Mouse (Mus musculus) liver, embryonic 15.5 days (tissue): ENCODE results near the gene Cd47. TPM values are rescaled to one million over a fixed set of nuclear protein-coding genes. Genes with fewer than 3 reads are reported as not detected.

Source experiments
- ATAC-seq: fragments of 200-750 bp; cut with Nextera tagmentation; 2 replicates; pipeline ENCODE4 v1.8.0; 2017; ENCODE audit warnings: moderate number of reproducible peaks, mild to moderate bottlenecking, moderate library complexity; ENCODE audit not compliant: insufficient read depth
- H3K27ac ChIP-seq: fragments of 300-500 bp; sonication (generic); replicated peaks from 2 replicates; pipeline ENCODE4 v1.5.1; 2015; ENCODE audit warnings: mild to moderate bottlenecking, inconsistent platforms
- H3K27me3 ChIP-seq: fragments of 300-500 bp; sonication (generic); 2 replicates; pipeline ENCODE4 v1.6.1; 2015; ENCODE audit warnings: mild to moderate bottlenecking, inconsistent platforms
- H3K36me3 ChIP-seq: fragments of 300-500 bp; sonication (generic); replicated peaks from 2 replicates; pipeline ENCODE4 v1.6.1; 2015; ENCODE audit warnings: moderate library complexity, mild to moderate bottlenecking, inconsistent platforms
- H3K4me1 ChIP-seq: fragments of 300-500 bp; sonication (generic); replicated peaks from 2 replicates; pipeline ENCODE4 v1.6.1; 2015; ENCODE audit warnings: inconsistent platforms
- H3K4me2 ChIP-seq: fragments of 300-500 bp; sonication (generic); 2 replicates; pipeline ENCODE4 v1.6.1; 2015; ENCODE audit warnings: moderate library complexity, mild to moderate bottlenecking, inconsistent platforms
- H3K4me3 ChIP-seq: fragments of 300-500 bp; sonication (generic); replicated peaks from 2 replicates; pipeline ENCODE4 v1.5.1; 2015; ENCODE audit warnings: mild to moderate bottlenecking, inconsistent platforms
- H3K9ac ChIP-seq: fragments of 300-500 bp; sonication (generic); 2 replicates; pipeline ENCODE4 v1.6.1; 2015; ENCODE audit warnings: moderate library complexity, mild to moderate bottlenecking, inconsistent platforms
- H3K9me3 ChIP-seq: fragments of 300-500 bp; sonication (generic); replicated peaks from 2 replicates; pipeline ENCODE4 v1.6.1; 2016; ENCODE audit warnings: inconsistent platforms
- WGBS: fragments of 180-500 bp; shearing (Covaris S2); methylation state at CpG from one replicate; pipeline ENCODE4 v1.1.7; 2015; ENCODE audit warnings: mixed read lengths; ENCODE audit not compliant: insufficient replicate concordance; 5-methylcytosine and 5-hydroxymethylcytosine counted together
- polyA plus RNA-seq: library from polyadenylated mRNA; unstranded; fragments of >200 nt; fragmentation: Nextera tagmentation; extraction: Ambion mirVana; gene quantifications from 2 replicates; pipeline ENCODE4 v1.2.1, GENCODE M21; 2015

Gene Cd47
- polyA plus RNA-seq, 1 experiment from 2014 or later: 301 TPM

DNA sequence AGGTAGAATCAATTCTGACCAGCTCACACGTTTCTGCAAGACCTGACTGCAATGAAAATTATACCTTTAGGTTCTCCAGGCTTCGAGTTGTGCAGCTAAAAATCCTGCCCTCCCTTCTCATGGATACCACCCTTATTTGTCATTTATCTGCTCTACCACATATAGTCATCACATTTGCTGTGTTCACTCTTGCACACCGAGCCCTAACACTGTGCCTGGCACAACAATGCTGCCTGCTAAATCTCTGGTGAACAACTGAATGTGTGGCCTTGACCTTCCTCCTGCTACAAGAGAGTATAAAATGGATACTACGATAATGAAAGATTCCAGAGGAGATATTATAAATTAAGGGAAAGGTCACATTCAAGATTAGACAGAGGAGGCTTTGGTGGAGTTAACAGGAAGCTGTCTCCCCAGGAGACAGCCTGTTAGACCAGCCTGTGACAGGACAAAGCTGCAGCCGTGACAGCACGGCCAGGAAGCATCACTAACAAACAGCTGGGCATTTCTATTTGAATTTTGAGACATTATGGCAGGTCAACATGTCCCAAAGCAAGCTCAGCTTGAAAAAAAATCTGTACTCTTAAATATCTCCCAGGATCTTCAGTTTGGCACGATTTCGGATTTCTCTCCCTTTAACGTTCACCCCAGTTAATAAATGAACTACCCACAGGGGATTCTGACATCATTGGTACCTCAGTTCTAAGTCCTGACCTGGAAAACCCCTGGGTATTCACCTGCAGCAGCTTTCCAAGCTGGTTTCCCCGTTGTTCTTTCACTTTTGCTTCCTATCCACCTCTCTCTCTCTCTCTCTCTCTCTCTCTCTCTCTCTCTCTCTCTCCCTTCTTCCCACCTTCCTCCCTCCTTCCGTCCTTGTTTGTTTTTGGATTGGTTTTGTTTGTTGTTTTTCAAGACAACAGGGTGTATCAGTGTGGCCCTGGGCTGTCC is 137.2 kb downstream of the Cd47 start:
- no peak overlapping the region for H3K4me2 ChIP-seq
- WGBS: 42% methylated on average over 11 of the region's 11 CpGs
- ATAC-seq: no peak

DNA sequence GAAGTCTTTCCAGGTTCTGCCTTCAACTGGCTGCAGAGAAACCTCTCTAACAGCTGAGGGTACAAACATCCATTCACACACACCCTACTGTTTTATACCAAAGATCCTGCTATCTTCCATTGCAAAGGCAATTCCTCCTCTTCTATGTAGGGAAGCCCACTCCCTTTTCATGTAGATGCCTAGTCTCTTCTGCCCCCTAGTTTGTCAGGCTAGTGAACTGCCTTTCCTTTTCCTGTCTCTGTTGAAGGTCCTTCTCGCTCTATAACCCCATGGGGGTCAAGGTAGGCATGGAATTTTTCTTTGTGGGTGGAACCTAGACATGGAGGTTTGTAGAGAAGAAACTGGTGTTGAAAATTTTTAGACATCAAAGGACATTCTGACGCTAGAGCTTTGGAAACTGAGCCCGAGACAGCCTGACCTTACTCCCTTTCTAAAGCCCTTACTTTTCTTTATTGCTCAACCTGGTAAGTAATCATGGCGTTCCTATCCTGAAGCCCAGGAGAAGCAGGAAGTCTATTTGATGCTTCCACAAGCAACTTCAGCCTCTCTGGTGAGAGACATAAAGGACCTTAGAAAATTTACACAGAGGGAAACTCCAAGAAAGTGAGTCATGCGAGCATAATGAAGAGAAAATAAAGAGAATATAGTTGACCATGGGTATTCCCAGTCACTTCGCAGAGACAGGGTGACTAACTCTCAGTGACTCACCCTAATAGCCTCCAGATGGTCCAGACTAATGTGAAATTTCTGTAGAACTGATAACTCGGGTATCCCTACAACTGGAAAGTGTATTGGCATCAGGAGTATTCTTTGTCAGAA is 138.4 kb downstream of the Cd47 start:
- Histone ChIP-seq H3K27me3 (no peaks in the 10 kb centered on the region), H3K27ac (no peak overlapping the region), H3K4me2 (no peak overlapping the region), H3K36me3 (no peaks in the 10 kb centered on the region), H3K9me3 (no peaks in the 10 kb centered on the region), H3K9ac (no peak overlapping the region), H3K4me1 (peaks cover 9% of the 10 kb centered on the region), H3K4me3 (no peak overlapping the region)
- WGBS: 55% methylated on average over 7 of the region's 7 CpGs
- ATAC-seq: no peak

More for the DNA sequence above, 137.2 kb downstream of the Cd47 start:
- H3K27me3 ChIP-seq: no peaks in the 10 kb centered on the region
- no peaks in the 10 kb centered on the region for H3K36me3 ChIP-seq
- no peak overlapping the region for H3K4me3 ChIP-seq
- no peak overlapping the region for H3K27ac ChIP-seq
- no peaks in the 10 kb centered on the region for H3K9me3 ChIP-seq
- H3K9ac ChIP-seq: no peak overlapping the region
- peaks cover 9% of the 10 kb centered on the region for H3K4me1 ChIP-seq

DNA sequence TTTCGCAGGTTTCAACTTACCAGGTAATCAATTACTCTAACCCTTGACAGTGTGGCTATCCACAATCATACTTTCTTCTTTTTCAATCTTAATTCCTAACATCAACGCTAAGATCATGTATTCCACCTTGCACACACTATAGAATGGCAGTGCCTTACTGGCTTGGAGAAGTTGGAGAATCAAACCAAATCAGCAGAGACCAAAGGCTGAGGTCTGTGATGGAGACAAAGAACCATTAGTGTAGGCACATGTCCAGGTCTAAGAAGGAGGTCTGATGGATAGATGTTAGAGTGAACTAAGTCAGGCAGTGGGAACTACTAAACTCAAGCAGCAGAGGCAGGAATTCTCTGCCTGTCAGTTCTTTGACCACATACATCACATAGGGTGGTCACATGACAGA is 139.0 kb downstream of the Cd47 start:
- Histone ChIP-seq H3K4me3 (no peak overlapping the region), H3K27me3 (no peaks in the 10 kb centered on the region), H3K9ac (no peak overlapping the region), H3K36me3 (no peaks in the 10 kb centered on the region), H3K4me2 (no peak overlapping the region), H3K9me3 (no peaks in the 10 kb centered on the region), H3K27ac (no peak overlapping the region), H3K4me1 (peaks cover 9% of the 10 kb centered on the region)
- 80% methylated on average over 2 of the region's 2 CpGs for WGBS
- ATAC-seq: no peak

DNA sequence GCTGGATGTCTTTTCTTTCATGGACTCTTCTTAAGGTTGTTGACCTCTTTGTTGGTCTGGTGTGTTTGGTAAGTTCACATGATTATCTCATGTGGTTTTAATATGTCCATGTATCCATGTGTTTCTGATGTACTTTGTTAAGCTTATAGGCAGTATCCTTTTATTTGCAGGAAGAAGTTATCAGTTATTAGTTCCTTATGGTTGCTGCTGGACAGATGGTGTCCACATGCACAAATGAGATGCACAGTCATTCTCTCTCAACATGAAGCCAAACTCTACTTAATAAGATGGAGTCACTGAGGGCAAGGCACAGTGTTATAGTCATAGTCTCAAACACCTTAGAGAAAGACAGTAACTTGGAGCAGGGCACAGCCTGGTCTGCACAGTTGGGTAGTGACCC is 140.1 kb downstream of the Cd47 start:
- H3K36me3 ChIP-seq: no peaks in the 10 kb centered on the region
- H3K4me1 ChIP-seq: peaks cover 9% of the 10 kb centered on the region
- no peak overlapping the region for H3K9ac ChIP-seq
- H3K27ac ChIP-seq: no peak overlapping the region
- H3K9me3 ChIP-seq: no peaks in the 10 kb centered on the region
- no peak overlapping the region for H3K4me2 ChIP-seq
- no peaks in the 10 kb centered on the region for H3K27me3 ChIP-seq
- no peak for ATAC-seq
- H3K4me3 ChIP-seq: no peak overlapping the region

DNA sequence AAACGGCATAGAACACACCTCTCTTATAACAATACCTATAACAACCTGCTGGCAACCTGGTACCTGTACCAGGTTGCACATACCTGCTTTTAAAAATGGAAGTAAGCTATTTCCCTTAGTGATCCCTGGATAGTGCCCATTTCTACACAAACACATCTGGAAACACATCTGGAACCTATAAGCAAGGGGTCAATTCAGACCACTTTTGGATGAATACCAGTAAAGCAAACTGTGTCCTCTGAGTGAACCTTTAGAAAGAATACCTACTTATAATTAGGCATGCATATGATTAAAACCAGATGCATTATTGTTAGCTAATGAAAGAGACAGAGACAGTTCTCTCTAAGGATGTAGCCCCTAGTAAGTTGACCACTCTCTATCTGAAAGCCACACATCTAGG is 140.7 kb downstream of the Cd47 start:
- Histone ChIP-seq H3K9ac (no peak overlapping the region), H3K36me3 (no peaks in the 10 kb centered on the region), H3K27ac (no peak overlapping the region), H3K27me3 (no peaks in the 10 kb centered on the region), H3K4me1 (peaks cover 9% of the 10 kb centered on the region), H3K4me2 (no peak overlapping the region), H3K4me3 (no peak overlapping the region), H3K9me3 (no peaks in the 10 kb centered on the region)
- no peak for ATAC-seq
- 60% methylated on average over 1 of the region's 1 CpGs for WGBS

DNA sequence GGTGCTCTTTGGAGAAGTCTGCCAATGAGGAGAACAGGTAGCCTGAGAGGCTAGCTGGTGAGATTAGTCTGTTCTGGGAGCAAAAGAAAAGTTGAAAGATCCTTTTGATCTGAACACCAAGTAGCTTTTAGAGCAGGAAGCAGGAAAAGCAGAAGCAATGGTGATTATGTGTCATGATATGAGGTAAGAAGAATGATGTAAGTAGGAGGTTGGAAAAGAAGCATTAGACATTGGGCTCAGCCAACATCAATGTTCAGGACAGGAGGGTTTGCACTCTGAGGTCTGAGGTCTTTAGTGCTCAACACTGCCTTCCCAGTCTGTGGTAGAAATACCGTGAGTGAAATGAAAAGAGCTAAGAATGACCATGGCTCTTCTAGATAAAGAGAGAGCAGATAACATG is 143.4 kb downstream of the Cd47 start:
- Histone ChIP-seq H3K9me3 (no peaks in the 10 kb centered on the region), H3K9ac (no peak overlapping the region), H3K4me2 (no peak overlapping the region), H3K27me3 (no peaks in the 10 kb centered on the region), H3K4me1 (no peaks in the 10 kb centered on the region), H3K4me3 (no peak overlapping the region), H3K36me3 (no peaks in the 10 kb centered on the region), H3K27ac (no peak overlapping the region)
- 47% methylated on average over 1 of the region's 1 CpGs for WGBS
- ATAC-seq: no peak

DNA sequence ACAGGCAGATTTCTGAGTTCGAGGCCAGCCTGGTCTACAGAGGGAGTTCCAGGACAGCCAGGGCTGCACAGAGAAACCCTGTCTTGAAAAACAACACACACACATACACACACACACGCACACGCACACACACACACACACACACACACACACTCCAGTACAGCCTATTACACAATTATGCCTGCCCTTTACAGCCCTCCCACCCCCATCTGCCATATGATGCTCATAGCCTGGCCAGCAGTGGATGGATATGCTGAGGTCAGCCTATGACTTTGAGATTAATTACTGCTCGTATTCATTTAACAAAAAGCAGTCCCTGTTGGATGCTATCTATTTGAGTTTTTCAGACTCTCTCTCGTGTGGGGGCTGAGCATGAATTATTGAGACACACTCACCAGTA is 144.8 kb downstream of the Cd47 start:
- 50% methylated on average over 5 of the region's 5 CpGs for WGBS

DNA sequence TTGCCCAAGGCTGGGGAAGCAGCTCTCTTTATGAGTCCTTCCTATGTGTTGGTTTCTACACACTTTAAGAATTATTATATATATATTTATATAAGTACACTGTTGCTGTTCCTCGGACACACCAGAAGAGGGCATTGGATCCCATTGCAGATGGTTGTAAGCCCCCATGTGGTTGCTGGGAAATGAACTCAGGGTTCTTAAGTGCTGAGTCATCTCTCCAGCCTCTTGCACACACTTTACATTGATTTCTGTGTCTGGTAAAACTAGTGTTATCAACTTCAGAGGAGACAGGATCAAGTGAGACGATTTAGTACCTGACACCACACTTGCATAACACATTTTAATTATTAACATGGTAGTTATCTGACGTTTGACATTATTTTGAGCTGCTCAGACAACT is 146.7 kb downstream of the Cd47 start:
- no peak for ATAC-seq
- H3K4me3 ChIP-seq: no peak overlapping the region
- no peak overlapping the region for H3K9ac ChIP-seq
- 48% methylated on average over 3 of the region's 3 CpGs for WGBS
- no peak overlapping the region for H3K4me2 ChIP-seq
- no peaks in the 10 kb centered on the region for H3K4me1 ChIP-seq
- no peaks in the 10 kb centered on the region for H3K36me3 ChIP-seq
- no peaks in the 10 kb centered on the region for H3K27me3 ChIP-seq
- H3K9me3 ChIP-seq: no peaks in the 10 kb centered on the region
- no peak overlapping the region for H3K27ac ChIP-seq

More for the DNA sequence above, 144.8 kb downstream of the Cd47 start:
- no peak for ATAC-seq
- Histone ChIP-seq H3K36me3 (no peaks in the 10 kb centered on the region), H3K4me3 (no peak overlapping the region), H3K9ac (no peak overlapping the region), H3K9me3 (no peaks in the 10 kb centered on the region), H3K4me1 (no peaks in the 10 kb centered on the region), H3K4me2 (no peak overlapping the region), H3K27ac (no peak overlapping the region), H3K27me3 (no peaks in the 10 kb centered on the region)

DNA sequence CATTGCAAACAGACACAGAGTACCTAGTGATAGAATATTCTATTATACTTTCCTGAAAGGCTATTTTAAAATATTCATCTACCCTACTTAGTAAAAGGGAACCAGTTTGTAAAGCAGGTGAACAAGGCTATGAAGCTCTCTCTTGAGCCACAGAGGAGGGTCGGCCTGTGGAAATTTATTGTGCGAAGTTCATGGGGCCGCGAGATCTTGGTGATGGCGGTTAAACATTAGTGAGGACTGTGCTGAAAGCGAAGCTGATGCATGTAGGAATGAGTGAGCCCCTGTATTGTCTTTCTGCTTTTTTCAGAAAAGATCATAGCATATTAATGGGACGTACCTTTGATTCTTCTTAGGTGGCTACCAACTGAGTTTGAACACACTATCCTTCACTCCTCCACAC is 147.3 kb downstream of the Cd47 start:
- ATAC-seq: no peak
- no peak overlapping the region for H3K27ac ChIP-seq

DNA sequence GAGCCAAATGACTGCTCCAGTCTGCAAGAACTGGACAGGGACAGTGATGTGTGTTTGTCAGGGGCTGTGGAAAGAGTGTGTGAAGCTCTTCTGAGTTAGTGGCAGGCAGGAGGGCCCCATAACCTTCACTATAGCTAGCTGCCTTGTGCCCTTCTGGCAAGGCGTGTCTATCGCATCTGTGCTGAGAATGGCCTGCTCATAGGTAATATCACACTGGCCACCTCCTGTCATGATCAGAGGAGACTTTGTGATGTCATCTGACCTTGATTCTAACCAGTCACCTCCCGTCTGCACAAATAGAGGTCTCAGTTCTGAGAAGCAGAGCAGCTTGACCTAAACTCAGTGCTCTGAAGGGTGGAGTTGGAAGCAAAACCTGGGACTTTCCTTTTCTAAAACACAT is 148.0 kb downstream of the Cd47 start:
- Histone ChIP-seq H3K4me3 (no peak overlapping the region), H3K27ac (no peak overlapping the region), H3K9ac (no peak overlapping the region), H3K4me2 (no peak overlapping the region), H3K9me3 (no peaks in the 10 kb centered on the region), H3K4me1 (no peaks in the 10 kb centered on the region), H3K36me3 (no peaks in the 10 kb centered on the region), H3K27me3 (no peaks in the 10 kb centered on the region)
- ATAC-seq: no peak
- 61% methylated on average over 3 of the region's 3 CpGs for WGBS

More for the DNA sequence above, 147.3 kb downstream of the Cd47 start:
- no peaks in the 10 kb centered on the region for H3K9me3 ChIP-seq
- no peaks in the 10 kb centered on the region for H3K27me3 ChIP-seq
- H3K4me3 ChIP-seq: no peak overlapping the region
- no peak overlapping the region for H3K4me2 ChIP-seq
- no peak overlapping the region for H3K9ac ChIP-seq
- WGBS: 74% methylated on average over 7 of the region's 7 CpGs
- H3K4me1 ChIP-seq: no peaks in the 10 kb centered on the region
- no peaks in the 10 kb centered on the region for H3K36me3 ChIP-seq

DNA sequence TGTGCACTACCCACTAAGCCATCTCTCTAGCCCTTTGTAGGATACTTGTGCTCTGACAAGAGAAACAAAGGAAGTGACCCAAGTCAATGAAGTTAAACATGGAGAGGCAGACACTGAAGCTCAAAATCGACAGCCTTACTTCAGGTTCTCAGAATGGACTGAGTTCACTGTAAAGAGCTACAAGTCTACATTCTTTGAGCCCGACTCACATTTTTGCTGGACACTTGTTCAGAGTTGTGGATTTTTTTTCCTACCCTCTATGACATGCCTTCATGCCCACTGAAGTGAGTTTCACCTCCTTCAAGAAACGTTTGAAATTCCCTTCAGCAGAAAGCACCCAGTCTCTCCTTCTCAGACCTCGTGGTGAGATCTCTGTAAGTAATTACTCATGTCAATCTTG is 148.9 kb downstream of the Cd47 start:
- no peak overlapping the region for H3K9ac ChIP-seq
- H3K27ac ChIP-seq: no peak overlapping the region
- no peak overlapping the region for H3K4me2 ChIP-seq
- H3K27me3 ChIP-seq: no peaks in the 10 kb centered on the region
- H3K36me3 ChIP-seq: no peaks in the 10 kb centered on the region
- 47% methylated on average over 4 of the region's 4 CpGs for WGBS
- no peak for ATAC-seq
- H3K9me3 ChIP-seq: no peaks in the 10 kb centered on the region
- H3K4me3 ChIP-seq: no peak overlapping the region
- no peaks in the 10 kb centered on the region for H3K4me1 ChIP-seq
